Mouse (Mus musculus): Measurements from ENCODE around the gene Olfr1385.
"Not testable (repeated sequence)": the region's sequence is repeated elsewhere in the genome, so short reads cannot be mapped to it uniquely, and the experiment has no call there.

DNA sequence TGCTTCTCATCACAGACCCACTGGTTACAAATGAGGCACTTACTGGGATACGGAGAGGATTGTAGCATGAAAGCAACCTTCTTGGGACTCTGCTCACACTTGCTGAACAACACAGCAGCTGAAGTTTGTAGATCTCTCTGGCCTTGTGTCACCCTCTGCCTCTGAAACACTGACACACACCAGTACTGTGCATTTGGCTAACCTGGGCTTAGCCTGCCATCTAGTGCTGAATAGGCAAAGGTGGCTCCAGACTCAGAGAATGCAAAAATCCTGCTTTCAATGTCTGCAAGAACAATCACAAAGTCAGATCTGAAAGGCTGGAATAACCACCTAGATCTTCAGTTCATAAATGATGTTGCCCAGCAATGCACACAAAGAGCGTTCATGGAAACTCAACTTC is 47.8 kb downstream of the Olfr1385 start:
- peak; percentile 44 for TF ChIP-seq CTCF (IDR thresholded peaks at IDR 0.05; ENCODE audit: low read depth)
- not testable (repeated sequence) for TF ChIP-seq EP300 (IDR thresholded peaks at IDR 0.05; ENCODE audit: low read depth)
